Mouse (Mus musculus): ENCODE data around the gene Aff1.

DNA sequence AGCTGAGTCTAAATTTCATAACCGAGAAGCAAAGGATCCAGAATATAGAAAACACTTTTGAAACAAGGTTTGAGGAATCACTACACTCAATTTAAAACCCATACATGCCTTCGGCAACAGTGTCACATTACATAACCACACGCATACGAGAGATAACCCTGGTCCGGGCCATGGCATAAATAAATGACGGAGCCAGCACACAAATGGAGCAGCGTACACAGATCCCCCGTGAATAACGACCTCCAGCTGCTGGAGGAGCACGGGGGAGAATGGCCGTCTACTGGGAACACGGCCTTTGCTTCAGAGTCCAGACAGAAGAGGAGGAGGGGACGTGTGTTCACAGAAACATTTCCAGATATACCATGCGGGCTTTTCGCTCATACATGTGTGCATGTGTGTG, 197.6 kb downstream of the Aff1 start:
- TF ChIP-seq CTCF (IDR thresholded peaks at IDR 0.05) (no peak), POLR2A (IDR thresholded peaks at IDR 0.05; ENCODE audit: insufficient read depth, low read depth, low read length) (no peak)
